In the genomic region with DNA sequence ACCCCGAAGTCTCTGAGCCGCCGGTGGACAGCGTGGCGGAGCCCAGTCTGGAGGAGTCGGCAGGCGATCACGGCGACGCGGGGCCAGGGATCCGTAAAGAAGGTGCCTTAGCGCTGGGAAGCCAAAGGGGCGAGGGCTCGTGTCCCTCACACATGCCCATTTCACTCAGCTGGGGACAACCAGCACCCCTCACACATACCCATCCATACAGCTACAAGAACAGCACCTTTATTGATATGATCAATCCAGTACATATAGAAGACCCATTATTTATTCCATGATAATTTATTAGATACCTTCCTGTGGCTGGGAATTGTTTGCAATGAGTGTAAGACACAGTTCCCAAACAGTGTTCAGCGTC, we compare ENCODE assay signal across 8 mouse cellular contexts. TPM values are rescaled to one million over a fixed set of nuclear protein-coding genes. Genes with fewer than 3 reads are reported as not detected.
A peak's percentile ranks its signal among the peaks of the same experiment; 100 is the strongest.
DNase-seq lines count a peak whose midpoint lies in the region; ATAC-seq and TF ChIP-seq lines count a peak whose summit lies in the region.

No protein-coding gene starts in this region.

- intact Hi-C loops in gastrocnemius, adult 2 months (cut with DNase I), result loop anchor here (2.0 kb wide), 1 partner anchor 29 kb away; the partner anchor contains the start of gene Taf1c
- intact Hi-C loops in gastrocnemius, postnatal 14 days (cut with DNase I; ENCODE audit: low total_unique reads), result no loop called here

- H3K27ac ChIP-seq in gastrocnemius, adult 2 months, result peak overlapping the region; percentile 90
- H3K27ac ChIP-seq in testis, adult 2 months (ENCODE audit: control insufficient read depth, insufficient read depth, low read depth, low read length), result peak overlapping the region; percentile 98
- no peak overlapping the region for H3K27ac ChIP-seq in liver, embryonic 12.5 days

- peaks cover 2% of the 10 kb centered on the region for H3K36me3 ChIP-seq in testis, adult 2 months (ENCODE audit: control insufficient read depth, insufficient read depth, low read length)
- H3K36me3 ChIP-seq in liver, embryonic 12.5 days, result no peaks in the 10 kb centered on the region

- TF ChIP-seq POLR2A in testis, adult 2 months (IDR thresholded peaks at IDR 0.05; ENCODE audit: control insufficient read depth, low read depth, low read length), result no peak; the same call in 1 of the 2 replicates

- H3K4me3 ChIP-seq in gastrocnemius, adult 2 months, result peak overlapping the region; percentile 94
- H3K4me3 ChIP-seq in testis, adult 2 months (ENCODE audit: control insufficient read depth, low read depth, low read length), result peak overlapping the region; percentile 96
- peak overlapping the region; percentile 85 for H3K4me3 ChIP-seq in liver, embryonic 12.5 days

- ATAC-seq in liver, embryonic 12.5 days, result no peak

- DNase-seq in gastrocnemius, adult 2 months, result no peak
- no peak for DNase-seq in gastrocnemius, postnatal 14 days
- DNase-seq in testis, postnatal 14 days (ENCODE audit: low spot score), result no peak
- no peak for DNase-seq in adrenal gland, postnatal 10 days
- no peak for DNase-seq in layer of hippocampus, adult 8-10 months (ENCODE audit: low spot score in 2 of 2)
- DNase-seq in ovary, postnatal 10 days (ENCODE audit: low spot score), result no peak

- peak overlapping the region; percentile 97 for H3K4me2 ChIP-seq in liver, embryonic 12.5 days

- peaks cover 8% of the 10 kb centered on the region for H3K4me1 ChIP-seq in testis, adult 2 months (ENCODE audit: control insufficient read depth, insufficient read depth, low read length)
- H3K4me1 ChIP-seq in liver, embryonic 12.5 days, result peaks cover 73% of the 10 kb centered on the region

- no peaks in the 10 kb centered on the region for H3K27me3 ChIP-seq in testis, adult 2 months (ENCODE audit: control insufficient read depth, insufficient read depth, low read length)
- H3K27me3 ChIP-seq in liver, embryonic 12.5 days (replicated peaks), result peaks cover 22% of the 10 kb centered on the region

- 1% methylated on average over 16 of the region's 16 CpGs for WGBS in liver, embryonic 12.5 days (ENCODE audit: insufficient replicate concordance)

- no peak for TF ChIP-seq CTCF in gastrocnemius, adult 2 months (IDR thresholded peaks at IDR 0.05)
- no peak for TF ChIP-seq CTCF in testis, adult 2 months (IDR thresholded peaks at IDR 0.05; ENCODE audit: control insufficient read depth, insufficient read depth, insufficient replicate concordance, low read depth, low read length)

- no peaks in the 10 kb centered on the region for H3K9me3 ChIP-seq in liver, embryonic 12.5 days (replicated peaks)

- H3K9ac ChIP-seq in liver, embryonic 12.5 days, result peak overlapping the region; percentile 84

RNA-seq across cellular contexts. Expression of gene Dnaaf1, which starts 0.3 kb away (rescaled TPM):
- total RNA-seq in gastrocnemius, adult 2 months (2021), result not detected
- total RNA-seq in gastrocnemius, postnatal 14 days (2021), result not detected
- polyA plus RNA-seq in testis, adult 2 months (2012; rRNA removed), result 577 and 660 TPM in 2 replicates
- polyA plus RNA-seq in liver, embryonic 12.5 days (2016; fragmentation: Nextera tagmentation; extraction: Ambion mirVana), result 0.11 and 0.13 TPM in 2 replicates
- total RNA-seq in adrenal gland, postnatal 10 days (2021), result not detected
- under 1 TPM; 0.13 to 0.43 (median 0.17) TPM for total RNA-seq in layer of hippocampus, adult 8-10 months (2022)

RNA-seq across cellular contexts. Expression of gene Hsdl1, which starts 0.4 kb away (rescaled TPM):
- total RNA-seq in gastrocnemius, adult 2 months (2021), result 10 to 100 TPM; 15.9 to 16.6 TPM
- 10 to 100 TPM; 12.6 to 13.7 TPM for total RNA-seq in gastrocnemius, postnatal 14 days (2021)
- polyA plus RNA-seq in testis, adult 2 months (2012; rRNA removed), result 12.7 and 12.9 TPM in 2 replicates
- 25.0 and 25.5 TPM in 2 replicates for polyA plus RNA-seq in liver, embryonic 12.5 days (2016; fragmentation: Nextera tagmentation; extraction: Ambion mirVana)
- 10 to 100 TPM; 24.8 to 28.0 TPM for total RNA-seq in adrenal gland, postnatal 10 days (2021)
- 10 to 100 TPM; 43.8 to 51.8 (median 49.7) TPM for total RNA-seq in layer of hippocampus, adult 8-10 months (2022)

RNA-seq across cellular contexts. Expression of gene Mbtps1, which starts 16.8 kb away (rescaled TPM):
- total RNA-seq in gastrocnemius, adult 2 months (2021), result 10 to 100 TPM; 28.6 to 28.7 TPM
- total RNA-seq in gastrocnemius, postnatal 14 days (2021), result 10 to 100 TPM; 37.3 to 39.3 TPM
- polyA plus RNA-seq in testis, adult 2 months (2012; rRNA removed), result 21.3 and 25.2 TPM in 2 replicates
- polyA plus RNA-seq in liver, embryonic 12.5 days (2016; fragmentation: Nextera tagmentation; extraction: Ambion mirVana), result 45.7 and 48.8 TPM in 2 replicates
- 100 to 1,000 TPM; 103 to 114 TPM for total RNA-seq in adrenal gland, postnatal 10 days (2021)
- total RNA-seq in layer of hippocampus, adult 8-10 months (2022), result 10 to 100 TPM; 75.6 to 83.8 (median 80.9) TPM

RNA-seq across cellular contexts. Expression of gene Taf1c, which starts 29.7 kb away (rescaled TPM):
- 1 to 10 TPM; 5.2 to 6.6 TPM for total RNA-seq in gastrocnemius, adult 2 months (2021)
- total RNA-seq in gastrocnemius, postnatal 14 days (2021), result 1 to 10 TPM; 3.5 to 3.6 TPM
- 6.3 and 6.9 TPM in 2 replicates for polyA plus RNA-seq in testis, adult 2 months (2012; rRNA removed)
- 10.2 and 10.7 TPM in 2 replicates for polyA plus RNA-seq in liver, embryonic 12.5 days (2016; fragmentation: Nextera tagmentation; extraction: Ambion mirVana)
- 10 to 100 TPM; 10.1 to 13.0 TPM for total RNA-seq in adrenal gland, postnatal 10 days (2021)
- 10 to 100 TPM; 10.7 to 11.8 (median 11.5) TPM for total RNA-seq in layer of hippocampus, adult 8-10 months (2022)

RNA-seq across cellular contexts. Expression of gene Adad2, which starts 37.2 kb away (rescaled TPM):
- not detected for total RNA-seq in gastrocnemius, adult 2 months (2021)
- total RNA-seq in gastrocnemius, postnatal 14 days (2021), result not detected
- polyA plus RNA-seq in testis, adult 2 months (2012; rRNA removed), result 48.7 and 54.3 TPM in 2 replicates
- polyA plus RNA-seq in liver, embryonic 12.5 days (2016; fragmentation: Nextera tagmentation; extraction: Ambion mirVana), result 0.08 TPM in 1 of 2 replicates, not detected in the other
- total RNA-seq in adrenal gland, postnatal 10 days (2021), result not detected
- 1 to 10 TPM in 2 of 4 experiments, under 1 TPM in 2; 0.33 to 1.1 (median 0.71) TPM for total RNA-seq in layer of hippocampus, adult 8-10 months (2022)
